Mouse (Mus musculus) c-Kit-positive CD71-negative TER-119-negative erythroid progenitor cells, embryonic 14.5 days (primary cell): ENCODE measurements around the gene Mff.
A peak's percentile ranks its signal among the peaks of the same experiment; 100 is the strongest.

Source experiments
- DNase-seq: peaks from one replicate; pipeline ENCODE4 v3.0.0-alpha.2; 2013; ENCODE audit warnings: low read depth

The Mff gene

GRCm38 (mm10) chr1:82724339-82725025 lies at the start of gene Mff:
TSS of gene Mff (plus strand) at chr1:82724890.
- peak; percentile 92 for DNase-seq

GRCm38 (mm10) chr1:82686328-82686727 lies 38.4 kb upstream of the Mff start:
- no peak for DNase-seq

GRCm38 (mm10) chr1:82686866-82687265 lies 37.8 kb upstream of the Mff start:
- DNase-seq = no peak

- no peak for DNase-seq
Observed at GRCm38 (mm10) chr1:82687931-82688330, 36.8 kb upstream of the Mff start.

- no peak for DNase-seq
Observed at GRCm38 (mm10) chr1:82695915-82696314, 28.8 kb upstream of the Mff start.

GRCm38 (mm10) chr1:82717816-82718512 lies 6.7 kb upstream of the Mff start:
- DNase-seq = no peak

GRCm38 (mm10) chr1:82725026-82725874 lies 560 bp downstream of the Mff start:
- peak; percentile 46 for DNase-seq

- DNase-seq = no peak
Observed at GRCm38 (mm10) chr1:82725875-82726185, 1.1 kb downstream of the Mff start.

- DNase-seq = no peak
Observed at GRCm38 (mm10) chr1:82726482-82726881, 1.8 kb downstream of the Mff start.

GRCm38 (mm10) chr1:82733357-82733756 lies 8.7 kb downstream of the Mff start:
- DNase-seq = no peak

- DNase-seq = no peak
Observed at GRCm38 (mm10) chr1:82738066-82738465, 13.4 kb downstream of the Mff start.

- DNase-seq = no peak
Observed at GRCm38 (mm10) chr1:82741539-82741938, 16.8 kb downstream of the Mff start.

GRCm38 (mm10) chr1:82743962-82744361 lies 19.3 kb downstream of the Mff start:
- DNase-seq = no peak

- DNase-seq = no peak
Observed at GRCm38 (mm10) chr1:82746408-82746807, 21.7 kb downstream of the Mff start.

- no peak for DNase-seq
Observed at GRCm38 (mm10) chr1:82747714-82748452, 23.2 kb downstream of the Mff start.

- DNase-seq = no peak
Observed at GRCm38 (mm10) chr1:82759520-82759919, 34.8 kb downstream of the Mff start.

- peak; percentile 14 for DNase-seq
Observed at GRCm38 (mm10) chr1:82761454-82762169, 36.9 kb downstream of the Mff start.

- no peak for DNase-seq
Observed at GRCm38 (mm10) chr1:82762274-82762673, 37.6 kb downstream of the Mff start.

- DNase-seq = no peak
Observed at GRCm38 (mm10) chr1:82766227-82766626, 41.5 kb downstream of the Mff start.

GRCm38 (mm10) chr1:82766641-82767040 lies 42.0 kb downstream of the Mff start:
- DNase-seq = no peak

- no peak for DNase-seq
Observed at GRCm38 (mm10) chr1:82768269-82768668, 43.6 kb downstream of the Mff start, which contains the start of gene Tm4sf20. TSS of gene Tm4sf20 (minus strand) at chr1:82768461.
